Mouse (Mus musculus) embryonic facial prominence, embryonic 11.5 days (tissue): ENCODE results near the gene Gm20388. TPM values are rescaled to one million over a fixed set of nuclear protein-coding genes. Genes with fewer than 3 reads are reported as not detected.
A peak's percentile ranks its signal among the peaks of the same experiment; 100 is the strongest.

ENCODE experiments used
- ATAC-seq: fragments of 200-750 bp; cut with Nextera tagmentation; replicated peaks from 2 replicates; pipeline ENCODE4 v1.8.0; 2017; ENCODE audit warnings: low read depth; ENCODE audit not compliant: insufficient number of reproducible peaks, low FRiP score, low TSS enrichment
- DNase-seq: peaks from one replicate; pipeline ENCODE4 v3.0.0-alpha.2; 2015; ENCODE audit warnings: low spot score
- H3K27ac ChIP-seq: fragments of 300-500 bp; sonication (generic); replicated peaks from 2 replicates; pipeline ENCODE4 v1.5.1; 2014; ENCODE audit warnings: mild to moderate bottlenecking, low read depth, low read length, control low read depth
- H3K27me3 ChIP-seq: fragments of 300-500 bp; sonication (generic); 2 replicates; pipeline ENCODE4 v1.6.1; 2014; ENCODE audit warnings: mild to moderate bottlenecking, low read length, moderate library complexity, mixed read lengths; ENCODE audit not compliant: control insufficient read depth, insufficient read depth
- H3K36me3 ChIP-seq: fragments of 300-500 bp; sonication (generic); replicated peaks from 2 replicates; pipeline ENCODE4 v1.6.1; 2014; ENCODE audit warnings: low read depth, mild to moderate bottlenecking, low read length, moderate library complexity, mixed read lengths; ENCODE audit not compliant: control insufficient read depth, insufficient read depth
- H3K4me1 ChIP-seq: fragments of 300-500 bp; sonication (generic); 2 replicates; pipeline ENCODE4 v1.6.1; 2014; ENCODE audit warnings: low read length, mixed read lengths; ENCODE audit not compliant: control insufficient read depth, insufficient read depth
- H3K4me2 ChIP-seq: fragments of 300-500 bp; sonication (generic); 2 replicates; pipeline ENCODE4 v1.6.1; 2014; ENCODE audit warnings: low read depth, mild to moderate bottlenecking, control low read depth, low read length, moderate library complexity
- H3K4me3 ChIP-seq: fragments of 300-500 bp; sonication (generic); 2 replicates; pipeline ENCODE4 v1.5.1; 2014; ENCODE audit warnings: low read depth, low read length, control low read depth
- H3K9ac ChIP-seq: fragments of 300-500 bp; sonication (generic); replicated peaks from 2 replicates; pipeline ENCODE4 v1.6.1; 2014; ENCODE audit warnings: mild to moderate bottlenecking, control low read depth, low read length
- H3K9me3 ChIP-seq: fragments of 300-500 bp; sonication (generic); replicated peaks from 2 replicates; pipeline ENCODE4 v1.6.1; 2016; ENCODE audit warnings: mild to moderate bottlenecking, low read length, inconsistent platforms, mixed read lengths; ENCODE audit not compliant: control insufficient read depth
- WGBS: fragments of 180-500 bp; shearing (Covaris S2); extraction: QIAGEN DNeasy Blood & Tissue Kit; methylation state at CpG from one replicate; pipeline ENCODE4 v1.1.7; 2014; 5-methylcytosine and 5-hydroxymethylcytosine counted together
- polyA plus RNA-seq: library from polyadenylated mRNA; unstranded; fragments of >200 nt; fragmentation: Nextera tagmentation; extraction: Ambion mirVana; gene quantifications from 2 replicates; pipeline ENCODE4 v1.2.1, GENCODE M21; 2014

Gm20388 gene
- polyA plus RNA-seq, 1 experiment from 2014 or later: 3.1 TPM

DNA sequence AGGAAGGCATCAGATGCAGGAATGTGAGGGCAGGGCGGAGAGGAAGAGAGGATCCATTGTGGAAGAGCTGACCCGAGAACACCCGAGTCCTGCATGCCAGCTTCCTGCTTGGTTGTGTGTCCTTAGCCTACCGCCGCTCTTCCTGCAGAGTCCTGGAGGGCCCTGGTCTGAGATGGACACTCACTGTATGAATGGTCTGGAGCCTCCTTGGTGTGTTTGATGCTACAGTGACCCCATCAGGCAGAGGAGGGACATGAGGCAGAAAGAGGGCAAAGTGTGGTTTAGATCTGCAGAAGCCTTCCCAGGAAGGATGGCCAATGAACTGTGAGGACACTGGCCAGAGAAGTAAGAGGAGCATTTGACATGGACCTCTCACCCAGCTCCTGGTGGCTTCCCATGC lies 3244.5 kb downstream of the Gm20388 start:
- 48% methylated on average over 5 of the region's 5 CpGs for WGBS
- H3K27ac ChIP-seq: no peak overlapping the region
- H3K27me3 ChIP-seq: no peaks in the 10 kb centered on the region
- H3K4me2 ChIP-seq: no peak overlapping the region
- DNase-seq: no peak
- no peaks in the 10 kb centered on the region for H3K9me3 ChIP-seq
- no peaks in the 10 kb centered on the region; the same call in 1 of the 2 replicates for H3K4me1 ChIP-seq
- no peak overlapping the region for H3K9ac ChIP-seq
- H3K36me3 ChIP-seq: no peaks in the 10 kb centered on the region
- ATAC-seq: no peak
- no peak overlapping the region for H3K4me3 ChIP-seq

GRCm38 (mm10) chr8:123156070-123156773 lies 3245.6 kb downstream of the Gm20388 start:
- H3K4me3 ChIP-seq: no peak overlapping the region
- no peaks in the 10 kb centered on the region for H3K9me3 ChIP-seq
- DNase-seq (no peak), ATAC-seq (no peak)
- H3K36me3 ChIP-seq: no peaks in the 10 kb centered on the region
- H3K4me1 ChIP-seq: no peaks in the 10 kb centered on the region; the same call in 1 of the 2 replicates
- 81% methylated on average over 9 of the region's 9 CpGs for WGBS
- no peak overlapping the region for H3K9ac ChIP-seq
- no peak overlapping the region for H3K4me2 ChIP-seq
- H3K27me3 ChIP-seq: no peaks in the 10 kb centered on the region
- H3K27ac ChIP-seq: no peak overlapping the region

- DNase-seq (peak; percentile 45), ATAC-seq (0 out of 2 replicates have a peak, but pooled peaks have one; percentile 42)
- no peaks in the 10 kb centered on the region for H3K9me3 ChIP-seq
- 27% methylated on average over 13 of the region's 13 CpGs for WGBS
- H3K4me3 ChIP-seq: no peak within 1 kb of the TSS
- no peaks in the 10 kb centered on the region for H3K36me3 ChIP-seq
- no peak within 1 kb of the TSS for H3K27ac ChIP-seq
- H3K4me2 ChIP-seq: peak within 1 kb of the TSS; percentile 19; the same call in 1 of the 2 replicates
- no peaks in the 10 kb centered on the region; the same call in 1 of the 2 replicates for H3K4me1 ChIP-seq
- no peaks in the 10 kb centered on the region for H3K27me3 ChIP-seq
- H3K9ac ChIP-seq: no peak within 1 kb of the TSS; the same call in 1 of the 2 replicates
These were observed 3247.3 kb downstream of the Gm20388 start, which contains the start of gene Sult5a1 for GRCm38 (mm10) chr8:123157888-123158465. Gene Sult5a1, minus strand, starts transcription at chr8:123158315.

GRCm38 (mm10) chr8:123181391-123181790 lies 3270.8 kb downstream of the Gm20388 start:
- Histone ChIP-seq H3K4me2 (no peak overlapping the region), H3K4me3 (no peak overlapping the region), H3K27me3 (no peaks in the 10 kb centered on the region), H3K4me1 (peaks cover 7% of the 10 kb centered on the region), H3K9me3 (no peaks in the 10 kb centered on the region), H3K36me3 (no peaks in the 10 kb centered on the region), H3K27ac (no peak overlapping the region), H3K9ac (no peak overlapping the region)
- WGBS: 62% methylated on average over 3 of the region's 3 CpGs
- DNase-seq: peak; percentile 52
- no peak for ATAC-seq

DNA sequence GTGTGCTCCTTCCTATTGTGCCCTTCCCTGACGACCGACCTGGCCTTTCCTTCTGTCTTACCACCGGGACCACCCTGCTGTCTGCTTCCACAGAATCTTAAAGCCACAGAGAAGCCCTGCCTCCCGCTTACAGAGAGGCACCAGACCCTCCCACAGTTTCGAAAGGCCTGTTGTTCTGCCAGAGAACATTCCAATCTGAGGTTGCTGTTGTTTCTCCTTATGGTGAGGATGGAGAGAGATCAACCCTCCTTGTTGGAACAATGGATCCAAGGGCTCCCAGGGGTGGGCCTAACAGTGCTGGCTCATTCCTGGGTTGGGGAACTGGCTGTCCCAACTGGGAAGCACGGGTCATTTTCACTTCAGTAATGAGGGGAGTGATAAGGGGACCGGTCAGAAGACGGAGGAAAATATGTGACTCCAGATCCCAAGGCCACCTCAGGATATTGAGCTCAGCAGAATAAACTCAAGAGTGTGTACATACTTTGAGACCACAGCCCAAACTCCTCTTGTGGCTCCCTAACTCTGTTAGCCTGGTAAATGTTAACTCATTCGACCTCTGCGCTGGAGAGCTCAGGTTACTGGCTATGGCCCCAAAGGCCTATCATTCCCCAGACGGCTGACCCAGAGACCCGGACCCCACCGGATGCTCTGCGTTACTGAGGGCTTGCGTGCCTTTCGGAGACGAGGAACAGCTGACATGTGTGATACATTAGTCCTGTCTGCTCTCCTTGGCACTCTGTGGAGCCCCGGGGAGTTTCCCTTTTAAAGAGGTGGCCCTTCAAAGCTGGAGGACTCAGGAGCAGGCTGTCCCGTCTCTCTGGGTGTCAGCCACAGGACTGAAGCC lies 3275.1 kb downstream of the Gm20388 start, which contains the start of gene Dpep1:
Dpep1 (plus strand) TSS at position 677 of the 844 bp plus-strand sequence.
- Histone ChIP-seq H3K4me1 (peaks cover 14% of the 10 kb centered on the region), H3K27ac (peak within 1 kb of the TSS; percentile 52), H3K9me3 (no peaks in the 10 kb centered on the region), H3K9ac (peak within 1 kb of the TSS; percentile 7; the same call in 1 of the 2 replicates), H3K27me3 (no peaks in the 10 kb centered on the region), H3K4me2 (peak within 1 kb of the TSS; percentile 10; the same call in 1 of the 2 replicates), H3K4me3 (no peak within 1 kb of the TSS), H3K36me3 (no peaks in the 10 kb centered on the region)
- DNase-seq (peak; percentile 86), ATAC-seq (peak; percentile 45)
- 21% methylated on average over 19 of the region's 19 CpGs for WGBS

- Histone ChIP-seq H3K27ac (no peak overlapping the region), H3K4me2 (no peak overlapping the region), H3K36me3 (no peaks in the 10 kb centered on the region), H3K4me1 (peaks cover 14% of the 10 kb centered on the region), H3K9ac (no peak overlapping the region), H3K9me3 (no peaks in the 10 kb centered on the region), H3K27me3 (no peaks in the 10 kb centered on the region), H3K4me3 (no peak overlapping the region)
- 77% methylated on average over 2 of the region's 2 CpGs for WGBS
- DNase-seq (no peak), ATAC-seq (no peak)
These were observed 3277.4 kb downstream of the Gm20388 start for GRCm38 (mm10) chr8:123188006-123188405.

GRCm38 (mm10) chr8:123188841-123189240 lies 3278.2 kb downstream of the Gm20388 start:
- no peaks in the 10 kb centered on the region for H3K27me3 ChIP-seq
- no peak overlapping the region for H3K4me3 ChIP-seq
- no peak overlapping the region for H3K9ac ChIP-seq
- WGBS: 78% methylated on average over 7 of the region's 7 CpGs
- H3K36me3 ChIP-seq: no peaks in the 10 kb centered on the region
- no peaks in the 10 kb centered on the region for H3K9me3 ChIP-seq
- peaks cover 14% of the 10 kb centered on the region for H3K4me1 ChIP-seq
- DNase-seq: no peak
- ATAC-seq: no peak
- no peak overlapping the region for H3K4me2 ChIP-seq
- no peak overlapping the region for H3K27ac ChIP-seq
